Mouse (Mus musculus): ENCODE measurements around the gene 2010315B03Rik.

GRCm38 (mm10) chr9:124311502-124311901, 994 bp downstream of the 2010315B03Rik start:
- TF ChIP-seq CTCF (IDR thresholded peaks at IDR 0.05; ENCODE audit: low read depth, low read length) (no peak), POLR2A (IDR thresholded peaks at IDR 0.05; ENCODE audit: insufficient read depth, low read length) (no peak), EP300 (IDR thresholded peaks at IDR 0.05; ENCODE audit: insufficient read depth, low read depth, low read length) (no peak)

All from ES-Bruce4 (cell line).